Mouse (Mus musculus): Measurements from ENCODE around the gene Pigf.

GRCm38 (mm10) chr17:86988161-86988560 is 37.0 kb downstream of the Pigf start:
- TF ChIP-seq CTCF (IDR thresholded peaks at IDR 0.05; ENCODE audit: insufficient read depth, low read depth, low read length) (no peak), POLR2A (IDR thresholded peaks at IDR 0.05; ENCODE audit: insufficient read depth, low read depth, low read length) (no peak)
